Comparison of ENCODE assay signal across 12 mouse cellular contexts in genomic region chr1:42917908-42918307, GRCm38 (mm10). TPM values are rescaled to one million over a fixed set of nuclear protein-coding genes. Genes with fewer than 3 reads are reported as not detected.
A peak's percentile ranks its signal among the peaks of the same experiment; 100 is the strongest.
DNase-seq lines count a peak whose midpoint lies in the region; ATAC-seq and TF ChIP-seq lines count a peak whose summit lies in the region.
"Had no signal": no experiment of that assay in that cellular context is flagged by ENCODE, and none has a peak within 500 bp of the region (broad histone marks: within the 10 kb centered on the region; RNA-seq: fewer than 3 reads in every experiment).

No protein-coding gene starts in this region.

- peak; percentile 39 for DNase-seq in hindbrain, embryonic 11.5 days (ENCODE audit: low spot score)
- DNase-seq in hindbrain, postnatal 0 days (ENCODE audit: low spot score) = no peak
- peak; percentile 18 for DNase-seq in G1E (ENCODE audit: low spot score)
- DNase-seq in embryo, embryonic 9.5 days (ENCODE audit: extremely low spot score) = peak; percentile 51
- DNase-seq in layer of hippocampus, adult 18-20 months (ENCODE audit: low spot score in 2 of 2) = no peak
- no peak for DNase-seq in cerebellum, postnatal 36 days
- DNase-seq in gastrocnemius, postnatal 36 days = no peak
- DNase-seq: cerebellum, adult 2 months; kidney, adult 11 months; thymus, postnatal 4 days had no signal

- no peaks in the 10 kb centered on the region for H3K9me3 ChIP-seq in hindbrain, embryonic 11.5 days (ENCODE audit: control insufficient read depth, low read length)
- H3K9me3 ChIP-seq in hindbrain, postnatal 0 days (ENCODE audit: low read length) = no peaks in the 10 kb centered on the region
- no peaks in the 10 kb centered on the region for H3K9me3 ChIP-seq in G1E (replicated peaks)

- peak; percentile 27; the same call in 1 of the 2 replicates for ATAC-seq in hindbrain, embryonic 11.5 days (ENCODE audit: low FRiP score)
- no peak for ATAC-seq in hindbrain, postnatal 0 days
- ATAC-seq in G1E (ENCODE audit: extremely low read depth, insufficient number of reproducible peaks, low FRiP score, poor library complexity, severe bottlenecking) = peak; percentile 74
- 0 out of 2 replicates have a peak, but pooled peaks have one; percentile 30 for ATAC-seq in megakaryocyte-erythroid progenitor cell, adult 5-6 weeks (replicated peaks; ENCODE audit: low FRiP score, low TSS enrichment, poor library complexity, severe bottlenecking)

- H3K4me1 ChIP-seq in hindbrain, embryonic 11.5 days (replicated peaks; ENCODE audit: control insufficient read depth, insufficient read depth, low read length) = no peaks in the 10 kb centered on the region
- H3K4me1 ChIP-seq in hindbrain, postnatal 0 days (ENCODE audit: insufficient read depth, low read length) = no peaks in the 10 kb centered on the region
- peaks cover 9% of the 10 kb centered on the region for H3K4me1 ChIP-seq in G1E (ENCODE audit: insufficient read depth, low read depth, low read length)

- H3K4me3 ChIP-seq in hindbrain, embryonic 11.5 days (ENCODE audit: low read depth, low read length) = no peak overlapping the region
- no peak overlapping the region for H3K4me3 ChIP-seq in hindbrain, postnatal 0 days (ENCODE audit: low read length)
- no peak overlapping the region for H3K4me3 ChIP-seq in G1E (ENCODE audit: low read depth, low read length)

- no peak overlapping the region for H3K4me2 ChIP-seq in hindbrain, embryonic 11.5 days (replicated peaks; ENCODE audit: low read depth, low read length)
- no peak overlapping the region for H3K4me2 ChIP-seq in hindbrain, postnatal 0 days (ENCODE audit: low read depth, low read length)
- H3K4me2 ChIP-seq: liver, embryonic 11.5 days had no signal

- TF ChIP-seq CTCF in hindbrain, postnatal 0 days (IDR thresholded peaks at IDR 0.05; ENCODE audit: low read depth) = no peak
- no peak for TF ChIP-seq CTCF in G1E (IDR thresholded peaks at IDR 0.05; ENCODE audit: low read depth, low read length)

- H3K27me3 ChIP-seq in hindbrain, embryonic 11.5 days (ENCODE audit: control insufficient read depth, insufficient read depth, low read length) = no peaks in the 10 kb centered on the region
- H3K27me3 ChIP-seq in hindbrain, postnatal 0 days (ENCODE audit: insufficient read depth, low read length) = no peaks in the 10 kb centered on the region
- H3K27me3 ChIP-seq in G1E (ENCODE audit: insufficient read depth, low read length) = peaks cover 15% of the 10 kb centered on the region

- H3K9ac ChIP-seq in hindbrain, embryonic 11.5 days (ENCODE audit: low read depth, low read length) = no peak overlapping the region
- H3K9ac ChIP-seq in hindbrain, postnatal 0 days (replicated peaks; ENCODE audit: low read length) = no peak overlapping the region

- intact Hi-C loops in gastrocnemius, postnatal 36 days (cut with DNase I) = loop anchor here (10.0 kb wide), 1 partner anchor 197 kb away; no protein-coding TSS in a partner anchor

- 20% methylated on average over 4 of the region's 4 CpGs for WGBS in hindbrain, embryonic 11.5 days
- 35% methylated on average over 4 of the region's 4 CpGs for WGBS in hindbrain, postnatal 0 days

- no peak overlapping the region for H3K27ac ChIP-seq in hindbrain, embryonic 11.5 days (ENCODE audit: low read depth, low read length)
- H3K27ac ChIP-seq in hindbrain, postnatal 0 days = no peak overlapping the region

- H3K36me3 ChIP-seq in hindbrain, embryonic 11.5 days (ENCODE audit: control insufficient read depth, insufficient read depth, low read length) = no peaks in the 10 kb centered on the region
- no peaks in the 10 kb centered on the region for H3K36me3 ChIP-seq in hindbrain, postnatal 0 days (ENCODE audit: insufficient read depth, low read length)
- H3K36me3 ChIP-seq in G1E (replicated peaks) = no peaks in the 10 kb centered on the region

RNA-seq across cellular contexts. Expression of gene Gpr45, which starts 34.8 kb away (rescaled TPM):
- 15.2 and 15.7 TPM in 2 replicates for polyA plus RNA-seq in hindbrain, embryonic 11.5 days (2014; fragmentation: Nextera tagmentation; extraction: Ambion mirVana)
- total RNA-seq in hindbrain, postnatal 0 days (2014; rRNA removed) = 14.6 and 19.9 TPM in 2 replicates
- 8.4 and 10.4 TPM in 2 replicates for polyA plus RNA-seq in hindbrain, postnatal 0 days (2015; fragmentation: Nextera tagmentation; extraction: Ambion mirVana)
- total RNA-seq in G1E (2014; fragmentation: Nextera tagmentation) (not detected in 2 replicates), G1E (2017) (0.66 and 0.70 TPM in 2 replicates)
- not detected in 2 replicates for polyA plus RNA-seq in G1E (2012)
- total RNA-seq in megakaryocyte-erythroid progenitor cell, adult 5-6 weeks (2014; fragmentation: Nextera tagmentation) = not detected in 2 replicates
- total RNA-seq in megakaryocyte-erythroid progenitor cell, adult 5-6 weeks (2017) = not detected in 2 replicates
- 10 to 100 TPM; 18.9 to 22.2 TPM for total RNA-seq in layer of hippocampus, adult 18-20 months (2021)
- total RNA-seq in gastrocnemius, postnatal 36 days (2021) = under 1 TPM in 1 of 2 experiments, not detected in 1; 0.20 TPM

Comparison
In these comparisons a context has a peak if more than half of its experiments do, and no peak if none do; other contexts are left out.
1. DNase-seq: peak in hindbrain, embryonic 11.5 days (single experiment), G1E (single experiment) and embryo, embryonic 9.5 days (single experiment); none in hindbrain, postnatal 0 days (single experiment), layer of hippocampus, adult 18-20 months (0 of 2), cerebellum, postnatal 36 days (0 of 2) and gastrocnemius, postnatal 36 days (0 of 2).